Mouse (Mus musculus) forebrain, embryonic 14.5 days (tissue): ENCODE measurements around the gene St14. TPM values are rescaled to one million over a fixed set of nuclear protein-coding genes. Genes with fewer than 3 reads are reported as not detected.

Source experiments
- ATAC-seq: fragments of 200-750 bp; cut with Nextera tagmentation; 2 replicates; pipeline ENCODE4 v1.8.0; 2017; ENCODE audit warnings: mild to moderate bottlenecking, moderate library complexity
- DNase-seq: peaks from one replicate; pipeline ENCODE4 v3.0.0-alpha.2; 2015; ENCODE audit warnings: low spot score
- H3K27ac ChIP-seq: fragments of 300-500 bp; sonication (generic); 2 replicates; pipeline ENCODE4 v1.5.1; 2014; ENCODE audit warnings: low read depth, mild to moderate bottlenecking, control low read depth, low read length, moderate library complexity
- H3K27me3 ChIP-seq: fragments of 300-500 bp; sonication (generic); replicated peaks from 2 replicates; pipeline ENCODE4 v1.6.1; 2014; ENCODE audit warnings: low read length, control low read depth, mixed read lengths; ENCODE audit not compliant: control insufficient read depth, insufficient read depth
- H3K36me3 ChIP-seq: fragments of 300-500 bp; sonication (generic); 2 replicates; pipeline ENCODE4 v1.6.1; 2014; ENCODE audit warnings: low read length, control low read depth; ENCODE audit not compliant: control insufficient read depth, insufficient read depth
- H3K4me1 ChIP-seq: fragments of 300-500 bp; sonication (generic); 2 replicates; pipeline ENCODE4 v1.6.1; 2014; ENCODE audit warnings: antibody characterized with exemption, low read length, control low read depth; ENCODE audit not compliant: control insufficient read depth, insufficient read depth
- H3K4me2 ChIP-seq: fragments of 300-500 bp; sonication (generic); 2 replicates; pipeline ENCODE4 v1.6.1; 2014; ENCODE audit warnings: mild to moderate bottlenecking, control low read depth, low read length
- H3K4me3 ChIP-seq: fragments of 300-500 bp; sonication (generic); 2 replicates; pipeline ENCODE4 v1.5.1; 2014; ENCODE audit warnings: low read depth, low read length, control low read depth
- H3K9ac ChIP-seq: fragments of 300-500 bp; sonication (generic); 2 replicates; pipeline ENCODE4 v1.6.1; 2014; ENCODE audit warnings: mild to moderate bottlenecking, low read length, control low read depth, moderate library complexity
- H3K9me3 ChIP-seq: fragments of 300-500 bp; sonication (generic); replicated peaks from 2 replicates; pipeline ENCODE4 v1.6.1; 2016; ENCODE audit warnings: low read length, control low read depth, mixed read lengths; ENCODE audit not compliant: control insufficient read depth
- WGBS: fragments of 180-500 bp; shearing (Covaris S2); extraction: QIAGEN DNeasy Blood & Tissue Kit; methylation state at CpG from one replicate; pipeline ENCODE4 v1.1.7; 2014; 5-methylcytosine and 5-hydroxymethylcytosine counted together
- polyA plus RNA-seq: library from polyadenylated mRNA; unstranded; fragments of >200 nt; fragmentation: Nextera tagmentation; extraction: Ambion mirVana; gene quantifications from 2 replicates; pipeline ENCODE4 v1.2.1, GENCODE M21; 2014

Gene St14
- polyA plus RNA-seq, 1 experiment from 2014 or later, result 0.18 TPM

GRCm38 (mm10) chr9:31086085-31086753 lies 45.4 kb downstream of the St14 start:
- 10% methylated on average over 10 of the region's 10 CpGs for WGBS

GRCm38 (mm10) chr9:31085556-31085955 lies 46.1 kb downstream of the St14 start:
- Histone ChIP-seq H3K36me3 (no peaks in the 10 kb centered on the region), H3K27ac (no peak overlapping the region), H3K27me3 (0 out of 2 replicates have a peak, but pooled peaks cover 3% of the 10 kb centered on the region), H3K4me3 (no peak overlapping the region), H3K4me2 (no peak overlapping the region), H3K4me1 (peaks cover 6% of the 10 kb centered on the region), H3K9me3 (no peaks in the 10 kb centered on the region), H3K9ac (no peak overlapping the region)
- no peak for ATAC-seq
- DNase-seq, result no peak
- WGBS, result 83% methylated on average over 5 of the region's 5 CpGs

More at GRCm38 (mm10) chr9:31086085-31086753, 45.4 kb downstream of the St14 start:
- H3K36me3 ChIP-seq, result no peaks in the 10 kb centered on the region
- H3K27ac ChIP-seq, result no peak overlapping the region
- no peaks in the 10 kb centered on the region for H3K9me3 ChIP-seq
- 0 out of 2 replicates have a peak, but pooled peaks cover 3% of the 10 kb centered on the region for H3K27me3 ChIP-seq
- no peak overlapping the region for H3K9ac ChIP-seq
- peak; percentile 36 for ATAC-seq
- no peak overlapping the region for H3K4me3 ChIP-seq
- H3K4me1 ChIP-seq, result peaks cover 6% of the 10 kb centered on the region
- H3K4me2 ChIP-seq, result no peak overlapping the region
- DNase-seq, result peak; percentile 90

DNA sequence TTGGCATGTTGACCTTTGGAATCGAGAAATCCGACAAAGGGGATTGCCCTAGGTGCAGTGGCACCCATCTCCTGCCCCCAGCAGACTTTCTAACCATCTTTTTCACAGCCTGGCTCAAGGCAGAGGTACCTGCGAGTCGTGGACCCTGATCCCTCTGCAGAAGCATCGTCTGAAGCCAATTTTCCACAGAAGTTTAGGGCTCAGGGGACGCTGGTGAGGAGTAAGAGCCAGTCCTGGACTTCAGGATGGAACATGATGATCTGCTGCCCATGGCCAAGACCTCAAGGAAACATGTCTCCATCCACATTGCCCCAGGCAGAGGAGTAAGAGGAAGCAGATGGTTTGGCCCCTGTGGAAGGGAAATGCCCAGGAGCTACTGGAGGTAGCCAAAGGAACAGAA lies 48.9 kb downstream of the St14 start:
- 74% methylated on average over 6 of the region's 6 CpGs for WGBS
- ATAC-seq, result no peak
- no peak for DNase-seq
- H3K36me3 ChIP-seq, result no peaks in the 10 kb centered on the region
- H3K9ac ChIP-seq, result no peak overlapping the region
- H3K27ac ChIP-seq, result no peak overlapping the region
- H3K4me2 ChIP-seq, result no peak overlapping the region
- H3K4me1 ChIP-seq, result peaks cover 6% of the 10 kb centered on the region
- H3K4me3 ChIP-seq, result no peak overlapping the region
- 0 out of 2 replicates have a peak, but pooled peaks cover 3% of the 10 kb centered on the region for H3K27me3 ChIP-seq
- H3K9me3 ChIP-seq, result no peaks in the 10 kb centered on the region

- peak; percentile 87 for DNase-seq
Observed at GRCm38 (mm10) chr9:31082054-31082666, 49.5 kb downstream of the St14 start.

DNA sequence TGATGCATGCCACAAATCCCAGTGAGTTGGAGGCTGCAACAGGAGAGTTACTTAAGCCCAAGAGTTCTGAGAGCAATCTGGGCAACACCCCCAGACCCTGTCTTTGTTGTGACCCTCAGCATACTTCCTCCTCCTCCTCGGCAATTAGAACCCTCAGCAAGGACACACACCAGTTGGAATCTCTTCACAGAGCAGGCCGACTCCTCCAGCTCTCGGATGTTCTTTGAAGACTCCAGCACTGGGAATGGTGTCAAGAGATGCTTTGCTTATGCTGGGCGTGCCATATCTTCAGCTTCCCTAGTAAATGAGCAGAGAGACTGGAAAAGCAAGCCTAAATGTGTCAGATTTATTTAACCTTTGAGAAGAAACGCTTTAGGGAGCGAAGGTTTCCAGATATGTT lies 50.9 kb downstream of the St14 start:
- DNase-seq, result no peak
- WGBS, result 74% methylated on average over 6 of the region's 6 CpGs
- no peaks in the 10 kb centered on the region for H3K36me3 ChIP-seq
- H3K27ac ChIP-seq, result no peak overlapping the region
- H3K4me1 ChIP-seq, result 0 out of 2 replicates have a peak, but pooled peaks cover 2% of the 10 kb centered on the region
- no peak for ATAC-seq
- H3K9ac ChIP-seq, result no peak overlapping the region
- H3K4me2 ChIP-seq, result no peak overlapping the region
- H3K27me3 ChIP-seq, result 0 out of 2 replicates have a peak, but pooled peaks cover 3% of the 10 kb centered on the region
- H3K9me3 ChIP-seq, result no peaks in the 10 kb centered on the region
- H3K4me3 ChIP-seq, result no peak overlapping the region

More at GRCm38 (mm10) chr9:31082054-31082666, 49.5 kb downstream of the St14 start:
- peak; percentile 49 for ATAC-seq
- no peak overlapping the region for H3K4me3 ChIP-seq
- no peak overlapping the region for H3K27ac ChIP-seq
- WGBS, result 8% methylated on average over 15 of the region's 15 CpGs
- H3K4me2 ChIP-seq, result peak overlapping the region; percentile 40
- no peaks in the 10 kb centered on the region for H3K36me3 ChIP-seq
- 0 out of 2 replicates have a peak, but pooled peaks cover 3% of the 10 kb centered on the region for H3K27me3 ChIP-seq
- no peaks in the 10 kb centered on the region for H3K9me3 ChIP-seq
- peak overlapping the region; percentile 29; the same call in 1 of the 2 replicates for H3K9ac ChIP-seq
- peaks cover 4% of the 10 kb centered on the region for H3K4me1 ChIP-seq

- 85% methylated on average over 10 of the region's 10 CpGs for WGBS
- DNase-seq, result no peak
- H3K4me1 ChIP-seq, result no peaks in the 10 kb centered on the region
- ATAC-seq, result no peak
- no peaks in the 10 kb centered on the region for H3K27me3 ChIP-seq
- no peaks in the 10 kb centered on the region for H3K9me3 ChIP-seq
- no peak overlapping the region for H3K4me3 ChIP-seq
- H3K27ac ChIP-seq, result no peak overlapping the region
- H3K4me2 ChIP-seq, result no peak overlapping the region
- no peaks in the 10 kb centered on the region for H3K36me3 ChIP-seq
- H3K9ac ChIP-seq, result no peak overlapping the region
Observed at GRCm38 (mm10) chr9:31074836-31075235, 56.8 kb downstream of the St14 start.

DNA sequence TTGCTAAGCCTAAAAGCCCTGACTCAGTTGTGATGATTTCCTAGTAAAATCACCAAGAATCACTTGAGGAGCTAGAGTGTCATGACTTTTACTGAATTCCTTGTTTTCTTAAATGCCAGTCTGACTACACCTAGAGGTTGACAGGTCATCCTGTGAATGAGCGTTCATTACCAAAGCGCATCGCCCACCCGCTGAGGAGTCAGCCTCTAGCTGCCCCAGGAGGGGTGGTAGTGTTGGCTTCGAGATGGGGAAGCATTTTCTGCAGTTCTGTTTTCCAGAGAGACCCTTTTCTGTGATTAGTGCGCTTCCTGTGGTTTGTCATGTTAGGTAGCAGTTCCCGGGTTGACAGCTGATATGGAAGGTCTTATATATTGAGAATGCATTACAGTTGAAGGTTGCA lies 57.9 kb downstream of the St14 start:
- Histone ChIP-seq H3K4me2 (no peak overlapping the region), H3K36me3 (no peaks in the 10 kb centered on the region; the same call in 1 of the 2 replicates), H3K27ac (no peak overlapping the region), H3K9ac (no peak overlapping the region), H3K27me3 (no peaks in the 10 kb centered on the region), H3K4me3 (no peak overlapping the region), H3K4me1 (no peaks in the 10 kb centered on the region), H3K9me3 (no peaks in the 10 kb centered on the region)
- 85% methylated on average over 7 of the region's 7 CpGs for WGBS
- DNase-seq, result no peak
- ATAC-seq, result no peak

DNA sequence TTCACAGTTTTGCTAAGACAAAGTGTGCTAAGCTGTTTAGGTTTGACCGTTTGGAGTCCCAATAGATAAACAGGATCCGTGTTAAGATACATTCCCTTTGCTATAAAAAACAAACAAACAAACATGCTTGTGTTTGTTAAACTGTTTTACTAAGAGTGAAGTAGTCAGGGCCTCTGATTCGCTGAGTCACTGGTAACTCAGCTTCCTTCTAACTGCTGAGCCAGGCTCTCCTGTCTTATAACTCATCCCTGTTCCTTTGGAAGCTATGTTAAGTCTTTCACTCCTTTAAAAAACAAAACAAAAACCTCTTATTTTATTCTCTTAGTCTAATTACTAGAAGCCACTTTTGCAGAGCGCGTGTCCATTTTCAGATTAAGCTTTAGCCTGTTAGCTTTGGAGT lies 59.4 kb downstream of the St14 start:
- H3K27ac ChIP-seq, result no peak overlapping the region
- ATAC-seq, result no peak
- H3K4me1 ChIP-seq, result no peaks in the 10 kb centered on the region
- H3K36me3 ChIP-seq, result peaks cover 4% of the 10 kb centered on the region; the same call in 1 of the 2 replicates
- no peaks in the 10 kb centered on the region for H3K9me3 ChIP-seq
- 94% methylated on average over 5 of the region's 5 CpGs for WGBS
- no peak overlapping the region for H3K4me2 ChIP-seq
- H3K4me3 ChIP-seq, result no peak overlapping the region
- no peaks in the 10 kb centered on the region for H3K27me3 ChIP-seq
- H3K9ac ChIP-seq, result no peak overlapping the region
- no peak for DNase-seq

DNA sequence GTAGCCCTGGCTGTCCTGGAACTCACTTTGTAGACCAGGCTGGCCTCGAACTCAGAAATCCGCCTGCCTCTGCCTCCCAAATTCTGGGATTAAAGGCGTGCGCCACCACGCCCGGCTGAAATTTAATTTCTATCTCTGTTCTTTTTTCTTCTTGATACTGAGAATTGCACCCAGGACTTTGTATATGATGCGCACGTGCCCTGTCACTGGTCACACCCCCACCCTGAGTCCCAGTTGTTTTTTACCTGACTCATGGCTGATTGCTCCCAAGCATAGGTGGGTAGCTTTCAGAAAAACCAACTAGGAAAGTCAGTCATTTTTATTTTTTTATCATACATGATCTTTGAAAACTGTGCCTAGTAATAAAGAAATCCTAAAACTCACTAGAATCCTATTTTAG lies 60.9 kb downstream of the St14 start:
- 97% methylated on average over 8 of the region's 8 CpGs for WGBS
- Histone ChIP-seq H3K4me1 (no peaks in the 10 kb centered on the region), H3K27me3 (no peaks in the 10 kb centered on the region), H3K4me3 (no peak overlapping the region), H3K9ac (no peak overlapping the region), H3K4me2 (no peak overlapping the region), H3K9me3 (no peaks in the 10 kb centered on the region), H3K27ac (no peak overlapping the region), H3K36me3 (peaks cover 17% of the 10 kb centered on the region)
- DNase-seq (no peak), ATAC-seq (no peak)
